18 mouse cellular contexts compared by ENCODE assay signal in genomic region chr15:79456546-79456945, GRCm38 (mm10). TPM values are rescaled to one million over a fixed set of nuclear protein-coding genes. Genes with fewer than 3 reads are reported as not detected.
A peak's percentile ranks its signal among the peaks of the same experiment; 100 is the strongest.
DNase-seq lines count a peak whose midpoint lies in the region; ATAC-seq lines count a peak whose summit lies in the region.
"Had no signal": no experiment of that assay in that cellular context is flagged by ENCODE, and none has a peak within 500 bp of the region (broad histone marks: within the 10 kb centered on the region; RNA-seq: fewer than 3 reads in every experiment).

No protein-coding gene starts in this region.

- H3K36me3 ChIP-seq in heart, embryonic 13.5 days: no peaks in the 10 kb centered on the region
- no peaks in the 10 kb centered on the region for H3K36me3 ChIP-seq in lung, embryonic 15.5 days
- H3K36me3 ChIP-seq in limb, embryonic 10.5 days: no peaks in the 10 kb centered on the region
- no peaks in the 10 kb centered on the region for H3K36me3 ChIP-seq in splenic B cell, adult 2 months (ENCODE audit: control insufficient read depth, insufficient read depth, low read length, poor library complexity, severe bottlenecking)

- H3K4me3 ChIP-seq in heart, embryonic 13.5 days: no peak overlapping the region
- H3K4me3 ChIP-seq in lung, embryonic 15.5 days: no peak overlapping the region
- no peak overlapping the region for H3K4me3 ChIP-seq in limb, embryonic 10.5 days

- 63% methylated on average over 6 of the region's 6 CpGs for WGBS in heart, embryonic 13.5 days
- WGBS in lung, embryonic 15.5 days: 59% methylated on average over 6 of the region's 6 CpGs
- 77% methylated on average over 6 of the region's 6 CpGs for WGBS in limb, embryonic 10.5 days

- no peak for DNase-seq in heart, postnatal 14 days
- DNase-seq in lung, adult 18-20 months: no peak
- DNase-seq in limb, embryonic 10.5 days (ENCODE audit: low spot score): no peak
- DNase-seq in splenic B cell, adult 2 months (ENCODE audit: low read depth, low spot score): peak; percentile 34
- DNase-seq in embryo, embryonic 10 days (ENCODE audit: low spot score): no peak
- DNase-seq: cerebellum, adult 9-10 months; kidney, adult 9 months; right cerebral cortex, adult 18-20 months; thymus, postnatal 14 days had no signal

- H3K4me1 ChIP-seq in heart, embryonic 13.5 days: peaks cover 23% of the 10 kb centered on the region
- H3K4me1 ChIP-seq in lung, embryonic 15.5 days: peaks cover 22% of the 10 kb centered on the region
- peaks cover 26% of the 10 kb centered on the region for H3K4me1 ChIP-seq in limb, embryonic 10.5 days

- H3K9me3 ChIP-seq in heart, embryonic 13.5 days: 0 out of 2 replicates have a peak, but pooled peaks cover under 1% of the 10 kb centered on the region
- H3K9me3 ChIP-seq in lung, embryonic 15.5 days: no peaks in the 10 kb centered on the region
- H3K9me3 ChIP-seq in limb, embryonic 10.5 days (replicated peaks): no peaks in the 10 kb centered on the region

- H3K27me3 ChIP-seq in heart, embryonic 13.5 days (replicated peaks): peaks cover 18% of the 10 kb centered on the region
- H3K27me3 ChIP-seq in lung, embryonic 15.5 days: peaks cover 11% of the 10 kb centered on the region
- peaks cover 34% of the 10 kb centered on the region for H3K27me3 ChIP-seq in limb, embryonic 10.5 days (ENCODE audit: low read depth, poor library complexity, severe bottlenecking)
- no peaks in the 10 kb centered on the region for H3K27me3 ChIP-seq in splenic B cell, adult 2 months (ENCODE audit: control insufficient read depth, insufficient read depth, low read length, poor library complexity, severe bottlenecking)
- H3K27me3 ChIP-seq: Patski had no signal

- intact Hi-C loops in heart, postnatal 14 days (cut with DNase I): no loop called here

- no peak for ATAC-seq in heart, embryonic 13.5 days (ENCODE audit: extremely low read depth, insufficient number of reproducible peaks, low FRiP score, low TSS enrichment)
- no peak for ATAC-seq in lung, embryonic 15.5 days (ENCODE audit: borderline replicate concordance, extremely low read depth, low FRiP score, low TSS enrichment)
- ATAC-seq: Patski had no signal

- H3K9ac ChIP-seq in heart, embryonic 13.5 days: no peak overlapping the region
- no peak overlapping the region for H3K9ac ChIP-seq in lung, embryonic 15.5 days

- H3K27ac ChIP-seq in heart, embryonic 13.5 days (replicated peaks): peak overlapping the region; percentile 53; the same call in 1 of the 2 replicates
- H3K27ac ChIP-seq in lung, embryonic 15.5 days: peak overlapping the region; percentile 34
- peak overlapping the region; percentile 32; the same call in 1 of the 2 replicates for H3K27ac ChIP-seq in limb, embryonic 10.5 days

- H3K4me2 ChIP-seq in heart, embryonic 13.5 days: no peak overlapping the region
- no peak overlapping the region for H3K4me2 ChIP-seq in lung, embryonic 15.5 days

RNA-seq across cellular contexts. Expression of gene Csnk1e, which starts 1.2 kb away (rescaled TPM):
- polyA plus RNA-seq in heart, embryonic 13.5 days (2015; fragmentation: Nextera tagmentation; extraction: Ambion mirVana): 64.8 and 76.2 TPM in 2 replicates
- total RNA-seq in heart, postnatal 14 days (2021): 10 to 100 TPM; 62.3 to 67.3 TPM
- 97.2 and 99.0 TPM in 2 replicates for polyA plus RNA-seq in lung, embryonic 15.5 days (2015; fragmentation: Nextera tagmentation; extraction: Ambion mirVana)
- polyA plus RNA-seq in limb, embryonic 10.5 days (2016; fragmentation: Nextera tagmentation; extraction: Ambion mirVana): 152 and 170 TPM in 2 replicates

RNA-seq across cellular contexts. Expression of gene Kcnj4, which starts 48.5 kb away (rescaled TPM):
- polyA plus RNA-seq in heart, embryonic 13.5 days (2015; fragmentation: Nextera tagmentation; extraction: Ambion mirVana): 0.19 and 0.21 TPM in 2 replicates
- under 1 TPM; 0.10 to 0.33 TPM for total RNA-seq in heart, postnatal 14 days (2021)
- polyA plus RNA-seq in lung, embryonic 15.5 days (2015; fragmentation: Nextera tagmentation; extraction: Ambion mirVana): 0.09 TPM in 1 of 2 replicates, not detected in the other
- polyA plus RNA-seq in limb, embryonic 10.5 days (2016; fragmentation: Nextera tagmentation; extraction: Ambion mirVana): not detected in 2 replicates
- total RNA-seq: gastrocnemius, adult 18-20 months; megakaryocyte-erythroid progenitor cell, adult 5-6 weeks; neutrophil, adult 5-6 weeks had no signal
- polyA plus RNA-seq: embryonic facial prominence, embryonic 11.5 days; hindbrain, embryonic 11.5 days; limb, embryonic 11.5 days had no signal

RNA-seq across cellular contexts. Expression of gene Tmem184b, which starts 53.2 kb away (rescaled TPM):
- 65.8 and 72.7 TPM in 2 replicates for polyA plus RNA-seq in heart, embryonic 13.5 days (2015; fragmentation: Nextera tagmentation; extraction: Ambion mirVana)
- 10 to 100 TPM; 52.8 to 55.6 TPM for total RNA-seq in heart, postnatal 14 days (2021)
- 76.4 and 76.5 TPM in 2 replicates for polyA plus RNA-seq in lung, embryonic 15.5 days (2015; fragmentation: Nextera tagmentation; extraction: Ambion mirVana)
- 63.5 and 74.8 TPM in 2 replicates for polyA plus RNA-seq in limb, embryonic 10.5 days (2016; fragmentation: Nextera tagmentation; extraction: Ambion mirVana)

RNA-seq across cellular contexts. Expression of gene Kdelr3, which starts 59.7 kb away (rescaled TPM):
- polyA plus RNA-seq in heart, embryonic 13.5 days (2015; fragmentation: Nextera tagmentation; extraction: Ambion mirVana): 69.8 and 72.1 TPM in 2 replicates
- total RNA-seq in heart, postnatal 14 days (2021): 10 to 100 TPM; 13.0 to 13.5 TPM
- 89.6 and 91.0 TPM in 2 replicates for polyA plus RNA-seq in lung, embryonic 15.5 days (2015; fragmentation: Nextera tagmentation; extraction: Ambion mirVana)
- polyA plus RNA-seq in limb, embryonic 10.5 days (2016; fragmentation: Nextera tagmentation; extraction: Ambion mirVana): 4.2 and 9.4 TPM in 2 replicates
- total RNA-seq: megakaryocyte-erythroid progenitor cell, adult 5-6 weeks; neutrophil, adult 5-6 weeks had no signal
